Mouse (Mus musculus) macrophage (primary cell): ENCODE measurements around the gene H2afy2. TPM values are rescaled to one million over a fixed set of nuclear protein-coding genes. Genes with fewer than 3 reads are reported as not detected.

Experiments
- H3K27ac ChIP-seq: fragments of 350-480 bp; formaldehyde crosslinking; 2 replicates; pipeline ENCODE4 v1.9.0; 2021
- H3K36me3 ChIP-seq: fragments of 350-480 bp; formaldehyde crosslinking; 2 replicates; pipeline ENCODE4 v1.9.0; 2021; ENCODE audit errors: inconsistent target
- H3K4me3 ChIP-seq: fragments of 350-480 bp; formaldehyde crosslinking; 2 replicates; pipeline ENCODE4 v1.9.0; 2021; ENCODE audit errors: inconsistent target
- H3K79me2 ChIP-seq: fragments of 350-480 bp; formaldehyde crosslinking; 2 replicates; pipeline ENCODE4 v1.9.0; 2021; ENCODE audit errors: inconsistent target
- WGBS: methylation state at CpG from one replicate; pipeline ENCODE4 v1.1.7; 2026; ENCODE audit warnings: inconsistent platforms; ENCODE audit not compliant: missing documents; 5-methylcytosine and 5-hydroxymethylcytosine counted together
- polyA plus RNA-seq: library from polyadenylated mRNA; stranded (reverse); fragments of 250-400 nt; gene quantifications from 3 replicates; pipeline ENCODE4 v1.2.4, GENCODE M21; 2018; ENCODE audit warnings: inconsistent platforms

H2afy2 gene
- polyA plus RNA-seq, 1 experiment from 2014 or later, result 6.8 TPM

GRCm38 (mm10) chr10:61811987-61812386 is 28.0 kb upstream of the H2afy2 start:
- H3K27ac ChIP-seq, result no peak overlapping the region
- no peak overlapping the region for H3K4me3 ChIP-seq
- no peaks in the 10 kb centered on the region for H3K79me2 ChIP-seq
- WGBS, result 70% methylated on average over 5 of the region's 5 CpGs
- H3K36me3 ChIP-seq, result no peaks in the 10 kb centered on the region

- Histone ChIP-seq H3K36me3 (no peaks in the 10 kb centered on the region), H3K79me2 (no peaks in the 10 kb centered on the region), H3K27ac (no peak overlapping the region), H3K4me3 (no peak overlapping the region)
- WGBS, result 95% methylated on average over 15 of the region's 15 CpGs
Observed at GRCm38 (mm10) chr10:61798133-61798576, 14.2 kb upstream of the H2afy2 start.

GRCm38 (mm10) chr10:61795458-61795857 is 11.5 kb upstream of the H2afy2 start:
- no peak overlapping the region for H3K27ac ChIP-seq
- H3K79me2 ChIP-seq, result no peaks in the 10 kb centered on the region
- 56% methylated on average over 8 of the region's 8 CpGs for WGBS
- H3K4me3 ChIP-seq, result no peak overlapping the region
- H3K36me3 ChIP-seq, result no peaks in the 10 kb centered on the region

GRCm38 (mm10) chr10:61794971-61795370 is 11.0 kb upstream of the H2afy2 start:
- no peaks in the 10 kb centered on the region for H3K79me2 ChIP-seq
- 46% methylated on average over 10 of the region's 10 CpGs for WGBS

GRCm38 (mm10) chr10:61793015-61793414 is 9.1 kb upstream of the H2afy2 start:
- WGBS, result 72% methylated on average over 8 of the region's 8 CpGs
- no peaks in the 10 kb centered on the region for H3K79me2 ChIP-seq
- no peak overlapping the region for H3K27ac ChIP-seq
- H3K4me3 ChIP-seq, result no peak overlapping the region
- H3K36me3 ChIP-seq, result no peaks in the 10 kb centered on the region

More at GRCm38 (mm10) chr10:61794971-61795370, 11.0 kb upstream of the H2afy2 start:
- no peak overlapping the region for H3K27ac ChIP-seq
- H3K4me3 ChIP-seq, result no peak overlapping the region
- no peaks in the 10 kb centered on the region for H3K36me3 ChIP-seq

- H3K79me2 ChIP-seq, result no peaks in the 10 kb centered on the region
- no peaks in the 10 kb centered on the region for H3K36me3 ChIP-seq
- 88% methylated on average over 5 of the region's 5 CpGs for whole genome bisulfite sequencing
Observed at GRCm38 (mm10) chr10:61788499-61788898, 4.6 kb upstream of the H2afy2 start.

GRCm38 (mm10) chr10:61787541-61788313 is 3.8 kb upstream of the H2afy2 start:
- no peaks in the 10 kb centered on the region for H3K36me3 ChIP-seq
- no peak overlapping the region for H3K4me3 ChIP-seq
- 86% methylated on average over 10 of the region's 10 CpGs for WGBS
- no peak overlapping the region for H3K27ac ChIP-seq
- no peaks in the 10 kb centered on the region for H3K79me2 ChIP-seq

More at GRCm38 (mm10) chr10:61788499-61788898, 4.6 kb upstream of the H2afy2 start:
- H3K27ac ChIP-seq, result no peak overlapping the region
- no peak overlapping the region for H3K4me3 ChIP-seq

GRCm38 (mm10) chr10:61784414-61784813 is 467 bp upstream of the H2afy2 start:
- 78% methylated on average over 10 of the region's 10 CpGs for WGBS
- H3K4me3 ChIP-seq, result no peak overlapping the region
- H3K36me3 ChIP-seq, result no peaks in the 10 kb centered on the region
- H3K79me2 ChIP-seq, result no peaks in the 10 kb centered on the region
- no peak overlapping the region for H3K27ac ChIP-seq

- H3K4me3 ChIP-seq, result peak overlapping the region; percentile 6; the same call in 1 of the 2 replicates
- no peaks in the 10 kb centered on the region for H3K36me3 ChIP-seq
- WGBS, result 3% methylated on average over 69 of the region's 74 CpGs
- H3K79me2 ChIP-seq, result no peaks in the 10 kb centered on the region
- H3K27ac ChIP-seq, result no peak overlapping the region
Observed at GRCm38 (mm10) chr10:61782799-61783611, 942 bp downstream of the H2afy2 start.

- WGBS, result 81% methylated on average over 7 of the region's 9 CpGs
- Histone ChIP-seq H3K79me2 (no peaks in the 10 kb centered on the region), H3K27ac (no peak overlapping the region), H3K4me3 (no peak overlapping the region), H3K36me3 (no peaks in the 10 kb centered on the region)
Observed at GRCm38 (mm10) chr10:61781461-61782128, 2.4 kb downstream of the H2afy2 start.

- Histone ChIP-seq H3K36me3 (no peaks in the 10 kb centered on the region), H3K79me2 (no peaks in the 10 kb centered on the region), H3K27ac (no peak overlapping the region), H3K4me3 (no peak overlapping the region)
- 80% methylated on average over 6 of the region's 6 CpGs for WGBS
Observed at GRCm38 (mm10) chr10:61766806-61767205, 17.1 kb downstream of the H2afy2 start.

- Histone ChIP-seq H3K79me2 (no peaks in the 10 kb centered on the region), H3K36me3 (no peaks in the 10 kb centered on the region), H3K27ac (no peak overlapping the region), H3K4me3 (no peak overlapping the region)
- WGBS, result 83% methylated on average over 4 of the region's 5 CpGs
Observed at GRCm38 (mm10) chr10:61765558-61765957, 18.4 kb downstream of the H2afy2 start.

GRCm38 (mm10) chr10:61764689-61765088 is 19.3 kb downstream of the H2afy2 start:
- Histone ChIP-seq H3K4me3 (no peak overlapping the region), H3K79me2 (no peaks in the 10 kb centered on the region), H3K27ac (no peak overlapping the region), H3K36me3 (no peaks in the 10 kb centered on the region)
- WGBS, result 88% methylated on average over 8 of the region's 8 CpGs

- 72% methylated on average over 6 of the region's 6 CpGs for WGBS
- no peaks in the 10 kb centered on the region for H3K36me3 ChIP-seq
- no peak overlapping the region for H3K27ac ChIP-seq
- H3K79me2 ChIP-seq, result no peaks in the 10 kb centered on the region
- H3K4me3 ChIP-seq, result no peak overlapping the region
Observed at GRCm38 (mm10) chr10:61759869-61760268, 24.1 kb downstream of the H2afy2 start.
